Mouse (Mus musculus): ENCODE results near the gene Prkar1b.

DNA sequence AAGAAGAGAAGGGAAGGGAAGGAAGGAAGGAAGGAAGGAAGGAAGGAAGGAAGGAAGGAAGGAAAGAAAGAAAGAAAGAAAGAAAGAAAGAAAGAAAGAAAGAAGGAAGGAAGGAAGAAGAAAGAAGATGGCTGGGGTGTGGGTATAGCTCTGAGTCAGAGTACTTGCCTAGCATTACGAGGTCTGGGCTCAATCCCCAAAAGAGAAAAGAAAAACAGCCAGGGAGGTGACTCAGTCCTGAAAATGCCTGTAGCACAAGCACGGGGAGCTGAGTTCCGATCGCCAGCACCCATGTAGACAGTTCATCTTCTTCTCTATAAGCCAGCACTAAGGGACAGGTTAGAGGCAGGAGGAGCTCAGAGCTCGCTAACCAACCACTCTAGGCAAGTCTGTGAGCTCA lies 39.9 kb upstream of the Prkar1b start:
- TF ChIP-seq TAL1 (IDR thresholded peaks at IDR 0.05; ENCODE audit: low read length), result no peak
- no peak for TF ChIP-seq GATA1 (IDR thresholded peaks at IDR 0.05; ENCODE audit: low read length)
